Mouse (Mus musculus) cerebellum, adult 2 months (tissue): ENCODE results near the gene Gmpr2.

Experiments
- CTCF ChIP-seq: fragments of 200-500 bp; IDR thresholded peaks from 2 replicates; pipeline ENCODE4 v1.5.1; 2011; ENCODE audit warnings: low read depth, mild to moderate bottlenecking, control low read depth, low read length, moderate library complexity, borderline replicate concordance; ENCODE audit not compliant: insufficient read depth
- POLR2A ChIP-seq: fragments of 200-500 bp; IDR thresholded peaks from 2 replicates; pipeline ENCODE4 v1.6.1; 2011; ENCODE audit warnings: low read length, control low read depth, borderline replicate concordance; ENCODE audit not compliant: insufficient read depth

DNA sequence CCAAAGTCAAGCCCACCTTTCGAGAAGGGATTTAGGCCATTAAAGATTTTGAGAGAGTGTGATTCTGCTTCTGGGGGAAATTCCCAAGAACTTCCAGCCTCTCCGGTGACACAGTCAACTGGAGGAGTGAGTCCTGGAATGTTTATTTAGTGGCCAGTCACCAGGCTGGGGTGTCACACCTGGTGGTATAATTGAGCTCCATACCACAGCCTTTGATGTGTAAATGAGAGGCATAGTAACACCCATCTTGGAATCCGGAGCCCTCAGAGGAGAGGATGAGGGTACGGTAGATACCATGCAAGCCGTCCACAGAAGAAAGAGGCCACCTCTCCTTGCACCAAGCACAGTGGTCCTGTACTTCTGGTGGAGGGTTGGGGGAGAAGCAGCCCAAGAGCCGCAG lies 31.0 kb downstream of the Gmpr2 start:
- TF ChIP-seq CTCF (no peak), POLR2A (no peak)
